Mouse (Mus musculus) heart, postnatal 0 days (tissue): Measurements from ENCODE around the gene Cep112.

Source experiments
- CTCF ChIP-seq: IDR thresholded peaks from 2 replicates; pipeline ENCODE4 v1.5.1; 2016; ENCODE audit warnings: antibody characterized with exemption, control low read depth, low read depth
- EP300 ChIP-seq: IDR thresholded peaks from 2 replicates; pipeline ENCODE4 v1.6.1; 2016; ENCODE audit warnings: antibody characterized with exemption, low read depth

GRCm38 (mm10) chr11:108857678-108858338, 432.8 kb downstream of the Cep112 start:
- no peak for TF ChIP-seq CTCF
- TF ChIP-seq EP300: no peak
